Mouse (Mus musculus) olfactory bulb, adult 2 months (tissue): ENCODE results near the gene Taok1. TPM values are rescaled to one million over a fixed set of nuclear protein-coding genes. Genes with fewer than 3 reads are reported as not detected.

Source experiments
- H3K27ac ChIP-seq: fragments of 200-500 bp; 2 replicates; pipeline ENCODE4 v1.5.1; 2012; ENCODE audit warnings: low read depth, low read length; ENCODE audit not compliant: insufficient read depth
- H3K4me1 ChIP-seq: fragments of 200-500 bp; 2 replicates; pipeline ENCODE4 v1.6.1; 2012; ENCODE audit warnings: low read length; ENCODE audit not compliant: control insufficient read depth, insufficient read depth
- H3K4me3 ChIP-seq: fragments of 200-500 bp; 2 replicates; pipeline ENCODE4 v1.5.1; 2012; ENCODE audit warnings: mild to moderate bottlenecking, low read depth, low read length, moderate library complexity; ENCODE audit not compliant: insufficient read depth
- CTCF ChIP-seq: fragments of 200-500 bp; IDR thresholded peaks from 2 replicates; pipeline ENCODE4 v1.5.1; 2012; ENCODE audit warnings: low read depth, mild to moderate bottlenecking, low read length, moderate library complexity; ENCODE audit not compliant: insufficient read depth
- POLR2A ChIP-seq: fragments of 200-500 bp; IDR thresholded peaks from 2 replicates; pipeline ENCODE4 v1.6.1; 2012; ENCODE audit warnings: mild to moderate bottlenecking, low read depth, low read length, moderate library complexity; ENCODE audit not compliant: insufficient read depth
- WGBS: fragments of 180-500 bp; shearing (Covaris S2); methylation state at CpG from one replicate; pipeline ENCODE4 v1.1.7; 2018; 5-methylcytosine and 5-hydroxymethylcytosine counted together
- polyA plus RNA-seq: library from polyadenylated mRNA; stranded (reverse); fragments of >200 nt; gene quantifications from 2 replicates; pipeline ENCODE4 v1.2.4, GENCODE M21; 2012; ENCODE audit warnings: low replicate concordance; ENCODE audit not compliant: missing spikeins, insufficient read depth, insufficient read length

Taok1 gene
- polyA plus RNA-seq, 1 experiment = 34.1 TPM

DNA sequence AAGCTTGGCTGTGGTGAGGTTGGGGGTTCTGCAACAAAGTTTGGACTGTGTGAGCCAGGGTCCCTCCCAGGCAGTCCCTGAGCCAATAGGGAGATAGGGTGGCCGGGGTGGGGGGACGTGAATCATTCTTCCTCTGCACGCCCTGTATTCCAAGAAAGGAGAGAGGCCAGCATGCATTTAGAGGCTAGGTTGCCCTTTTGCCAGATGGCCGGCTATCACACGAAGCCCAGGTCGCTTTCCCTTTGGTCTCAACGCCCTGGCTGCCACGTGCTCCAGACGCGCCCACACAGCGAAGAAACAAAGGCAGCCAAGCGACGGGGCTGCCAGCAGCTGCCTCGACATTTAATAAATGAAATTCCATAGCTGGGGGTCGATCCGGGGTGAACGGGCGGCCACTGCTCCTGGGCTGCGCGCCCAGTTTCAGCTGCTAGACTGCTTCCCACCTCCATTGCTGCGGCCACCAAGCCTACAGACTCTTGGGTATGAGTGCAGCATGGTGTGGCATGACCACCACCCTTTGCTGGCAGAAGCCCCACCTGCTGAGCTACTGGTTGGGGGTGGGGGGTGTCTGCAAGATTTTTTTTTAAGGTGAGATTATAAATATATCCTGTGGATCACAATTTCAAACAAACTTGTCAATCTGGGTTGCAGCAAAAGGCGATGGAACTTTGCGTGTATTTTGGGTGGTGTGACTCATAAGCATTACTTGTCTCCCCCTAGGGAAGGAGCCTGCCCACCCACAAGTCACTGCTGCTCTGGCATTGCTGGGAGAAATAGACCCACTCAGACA, 115.9 kb downstream of the Taok1 start:
- Histone ChIP-seq H3K4me1 (peaks cover 50% of the 10 kb centered on the region), H3K27ac (peak overlapping the region; percentile 91), H3K4me3 (peak overlapping the region; percentile 89)
- under 1% methylated on average over 23 of the region's 23 CpGs for WGBS
- no peak for TF ChIP-seq CTCF
- TF ChIP-seq POLR2A = no peak

DNA sequence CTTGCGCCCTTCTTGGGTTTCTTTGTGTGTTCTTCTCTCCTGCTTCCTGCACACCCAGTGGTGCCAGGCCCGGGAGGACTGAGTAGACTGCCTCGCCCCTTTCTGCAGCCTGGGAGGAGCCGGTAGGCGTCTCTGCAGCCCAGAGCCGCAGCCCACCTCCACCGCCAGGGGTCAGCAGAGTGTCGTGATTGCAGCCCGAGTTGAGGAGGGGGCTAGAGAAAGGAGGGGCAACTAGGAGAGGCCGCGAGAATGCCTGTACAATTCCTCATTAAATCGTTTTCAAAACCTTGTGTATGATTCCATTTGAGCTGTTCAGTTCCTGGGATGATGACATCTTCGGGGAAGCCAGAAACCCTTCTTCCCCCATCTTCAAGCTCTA, 116.5 kb downstream of the Taok1 start:
- TF ChIP-seq CTCF (peak; percentile 96), POLR2A (no peak)
- Histone ChIP-seq H3K4me1 (peaks cover 52% of the 10 kb centered on the region), H3K27ac (peak overlapping the region; percentile 91), H3K4me3 (peak overlapping the region; percentile 89)
- 1% methylated on average over 13 of the region's 13 CpGs for WGBS

DNA sequence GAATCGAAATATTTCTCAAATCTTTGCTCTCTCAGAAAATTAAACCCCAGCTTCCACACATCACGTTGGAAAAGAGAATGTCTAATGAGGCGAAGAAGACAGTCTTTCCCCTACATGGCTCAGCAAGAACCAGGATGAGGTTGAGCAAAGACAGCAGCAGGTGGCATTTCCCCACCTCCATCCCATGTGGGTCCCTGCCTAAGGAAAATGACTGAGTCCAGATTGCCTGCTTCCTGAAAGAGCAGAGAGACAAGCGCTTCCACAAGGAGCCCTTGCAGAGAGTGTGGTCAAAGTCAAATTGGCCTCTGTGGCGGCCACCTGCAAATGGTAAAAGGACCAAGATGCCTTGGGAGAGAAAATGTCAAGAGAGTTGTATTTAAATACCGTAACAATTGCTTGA, 117.2 kb downstream of the Taok1 start:
- TF ChIP-seq POLR2A (no peak), CTCF (no peak)
- Histone ChIP-seq H3K4me3 (no peak overlapping the region), H3K4me1 (peaks cover 56% of the 10 kb centered on the region), H3K27ac (peak overlapping the region; percentile 74; the same call in 1 of the 2 replicates)
- WGBS = 47% methylated on average over 6 of the region's 6 CpGs

DNA sequence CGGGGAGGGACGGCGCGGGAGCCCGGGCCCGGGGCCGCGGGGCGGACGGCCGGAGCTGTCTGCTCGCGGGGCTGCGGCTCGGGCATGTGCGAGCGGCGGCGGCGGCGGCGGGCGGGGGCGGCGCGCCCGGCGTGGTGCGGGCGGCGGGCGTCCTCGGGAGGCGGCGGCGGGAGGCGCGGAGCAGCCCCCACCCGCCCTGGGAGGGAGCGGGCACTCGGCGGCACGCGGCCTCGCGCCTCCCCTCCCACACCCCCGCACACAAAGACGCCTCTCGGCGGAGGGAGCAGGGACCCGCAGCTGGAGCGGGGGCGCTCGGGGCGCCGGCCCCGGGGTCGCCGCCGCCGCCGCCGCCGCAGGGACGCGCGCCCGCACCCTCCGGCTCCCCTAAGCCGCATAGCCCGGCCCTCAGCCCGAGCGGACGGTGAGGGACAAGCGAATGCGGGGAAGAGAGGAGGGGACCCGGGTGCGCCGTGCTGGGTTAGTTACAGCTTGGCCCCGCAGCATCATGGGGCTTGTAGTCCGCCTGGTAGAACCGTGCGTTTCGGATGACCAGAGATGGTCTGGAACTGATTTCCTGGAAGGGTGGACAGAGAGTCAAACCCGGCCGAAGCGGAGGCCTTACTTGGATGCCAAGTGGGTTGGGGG, 117.9 kb downstream of the Taok1 start, which contains the start of gene Ankrd13b:
Gene Ankrd13b, minus strand, starts transcription at position 88 of the 645 bp plus-strand sequence.
- H3K27ac ChIP-seq = peak within 1 kb of the TSS; percentile 74
- 7% methylated on average over 86 of the region's 87 CpGs for WGBS
- H3K4me1 ChIP-seq = peaks cover 57% of the 10 kb centered on the region
- peak; percentile 51; the same call in 1 of the 2 replicates for TF ChIP-seq POLR2A
- no peak for TF ChIP-seq CTCF
- peak within 1 kb of the TSS; percentile 80 for H3K4me3 ChIP-seq

DNA sequence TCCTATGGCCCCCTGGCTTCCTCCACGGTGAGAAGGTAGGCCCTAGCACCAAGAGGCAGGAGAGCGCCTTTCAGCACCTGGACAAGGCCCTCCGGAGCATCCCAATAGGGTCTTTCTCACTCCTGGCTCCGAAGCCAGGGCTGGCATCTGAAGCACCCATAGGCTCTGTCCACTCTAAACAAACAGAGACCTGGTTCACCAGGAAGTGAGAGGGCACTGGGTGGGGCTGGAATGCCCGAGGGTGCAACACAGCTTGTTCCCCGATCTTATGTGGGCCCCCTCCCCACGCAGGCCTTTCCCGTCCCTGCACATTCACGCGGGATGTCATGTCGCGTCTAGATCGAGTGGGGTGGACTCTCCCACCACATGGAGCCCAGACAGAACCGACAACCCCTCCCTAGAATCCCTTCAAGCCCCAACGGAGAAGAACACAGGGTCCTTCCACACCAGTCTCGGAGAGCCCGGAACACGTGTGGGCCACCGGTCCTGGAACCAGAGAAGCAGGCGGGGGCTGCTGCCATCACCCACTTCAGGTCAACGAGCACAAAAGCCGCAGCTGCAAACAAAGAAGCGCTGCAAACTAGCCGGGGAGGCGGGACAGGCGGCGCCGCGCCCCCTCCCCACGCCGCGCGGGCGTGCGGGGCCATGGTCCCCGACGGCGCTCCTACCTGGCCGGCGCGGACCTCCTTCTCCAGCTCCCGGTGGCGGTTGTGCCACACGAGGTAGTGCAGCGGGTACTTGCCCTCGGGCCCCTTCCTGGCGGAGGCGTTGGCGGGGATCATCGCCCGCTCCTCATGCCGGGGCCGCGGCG, 118.6 kb downstream of the Taok1 start:
- no peak for TF ChIP-seq CTCF
- TF ChIP-seq POLR2A = no peak
- WGBS = 3% methylated on average over 55 of the region's 55 CpGs
- Histone ChIP-seq H3K4me3 (peak overlapping the region; percentile 80), H3K27ac (peak overlapping the region; percentile 40), H3K4me1 (peaks cover 57% of the 10 kb centered on the region)

DNA sequence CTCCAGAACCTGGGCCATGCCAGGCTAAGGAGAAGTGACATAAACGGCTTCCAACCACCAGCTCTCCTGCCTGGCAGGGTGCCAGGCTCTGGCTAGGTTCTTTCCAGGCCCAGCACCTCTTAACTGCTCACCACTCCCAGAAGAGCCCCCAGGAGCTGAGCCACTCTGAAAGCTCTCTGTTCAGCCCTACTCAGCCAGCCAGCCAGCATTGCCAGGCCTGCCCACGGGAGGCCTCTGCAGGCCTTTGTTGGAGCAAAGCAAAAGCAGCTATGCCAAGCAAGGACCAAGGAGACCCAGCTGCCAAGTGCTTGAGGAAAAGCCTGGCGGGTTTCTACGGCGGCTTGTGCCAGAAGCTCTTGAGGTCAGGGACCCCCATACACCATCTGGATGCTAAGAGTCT, 120.8 kb downstream of the Taok1 start:
- WGBS = 15% methylated on average over 5 of the region's 5 CpGs
- TF ChIP-seq POLR2A (no peak), CTCF (peak; percentile 36; the same call in 1 of the 2 replicates)
- H3K4me3 ChIP-seq = peak overlapping the region; percentile 4; the same call in 1 of the 2 replicates
- 0 out of 2 replicates have a peak overlapping the region, but pooled peaks have one; percentile 36 for H3K27ac ChIP-seq
- peaks cover 68% of the 10 kb centered on the region for H3K4me1 ChIP-seq

DNA sequence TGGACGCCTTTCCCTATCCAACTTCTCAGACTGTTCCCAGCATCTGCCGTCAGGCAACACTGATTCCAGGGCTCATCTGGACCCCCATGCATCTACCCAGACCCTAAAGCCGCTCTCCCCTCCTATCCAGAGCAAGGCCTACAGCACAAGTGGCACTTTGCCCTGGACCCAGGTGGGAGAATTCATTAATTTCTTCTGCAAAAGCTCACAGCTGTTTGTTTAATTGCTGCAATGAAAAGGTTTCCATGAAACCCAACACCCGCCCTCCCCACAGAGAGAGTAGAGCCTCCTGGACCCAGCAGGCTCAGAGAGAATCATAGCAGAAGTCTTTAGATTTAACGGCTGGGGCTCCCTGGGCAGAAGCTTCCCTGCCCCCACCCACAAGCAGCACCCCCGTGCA, 122.4 kb downstream of the Taok1 start:
- no peak overlapping the region for H3K27ac ChIP-seq

DNA sequence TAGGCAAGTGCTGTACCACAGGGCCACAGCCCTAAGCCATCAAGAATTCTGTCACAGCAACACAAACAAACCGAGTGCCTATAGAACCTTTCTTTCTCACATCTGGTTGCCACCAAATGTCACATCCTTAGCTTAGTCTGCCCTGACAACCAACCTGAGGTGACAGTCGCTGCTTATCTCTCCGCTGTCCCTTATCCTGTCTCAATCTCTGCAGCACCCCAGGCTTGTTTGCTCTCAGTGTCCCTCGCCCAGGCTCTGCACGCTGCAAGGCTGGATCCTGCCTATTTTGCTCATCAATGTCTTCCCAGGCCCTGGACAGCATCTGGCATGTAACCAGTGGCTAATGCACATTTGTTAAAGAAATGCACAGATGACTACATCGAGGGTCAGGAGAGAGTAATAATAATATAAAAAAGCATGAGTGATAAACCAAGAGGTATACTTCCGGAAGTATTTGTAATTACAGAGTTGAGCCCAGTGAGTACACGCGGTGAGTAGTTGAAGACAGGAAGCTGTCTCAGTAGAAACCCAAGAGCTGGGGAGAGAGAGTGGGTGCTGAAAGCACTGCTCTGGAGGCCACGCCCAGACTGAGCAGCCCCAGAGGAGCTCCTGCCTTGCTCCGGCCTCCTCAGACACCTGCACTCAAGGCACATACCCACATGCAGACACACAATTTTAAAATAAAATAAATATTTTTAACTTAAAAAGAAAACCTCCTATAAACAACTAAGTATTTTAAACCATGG, 123.9 kb downstream of the Taok1 start:
- H3K4me1 ChIP-seq = peaks cover 50% of the 10 kb centered on the region
- H3K27ac ChIP-seq = no peak overlapping the region
- H3K4me3 ChIP-seq = no peak overlapping the region
- TF ChIP-seq CTCF = no peak
- WGBS = 54% methylated on average over 11 of the region's 11 CpGs

More for the DNA sequence above, 122.4 kb downstream of the Taok1 start:
- Histone ChIP-seq H3K4me1 (peaks cover 57% of the 10 kb centered on the region), H3K4me3 (no peak overlapping the region)
- 41% methylated on average over 6 of the region's 6 CpGs for WGBS
- TF ChIP-seq POLR2A = no peak
- no peak for TF ChIP-seq CTCF

DNA sequence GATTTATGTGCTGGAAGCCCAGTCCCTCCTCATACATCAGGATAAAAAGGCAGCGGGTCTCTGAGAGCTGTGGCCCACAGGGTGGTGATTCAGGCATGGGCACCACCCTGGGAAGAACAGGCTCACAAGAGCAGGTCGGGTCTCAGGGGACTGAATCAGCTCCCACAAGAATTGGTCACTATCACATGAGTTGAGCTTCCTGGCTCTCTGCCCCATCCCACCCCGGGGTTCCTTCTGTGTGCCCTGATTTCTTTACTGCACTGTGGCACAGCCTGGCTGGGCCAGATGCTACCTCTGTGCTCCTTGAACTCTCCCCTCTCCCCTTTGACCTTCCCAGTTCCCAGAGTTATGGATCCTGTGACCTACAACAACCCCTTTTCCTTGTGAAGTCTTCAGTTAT, 124.6 kb downstream of the Taok1 start:
- WGBS = 55% methylated on average over 3 of the region's 3 CpGs
- no peak overlapping the region for H3K4me3 ChIP-seq
- no peak overlapping the region for H3K27ac ChIP-seq
- H3K4me1 ChIP-seq = peaks cover 44% of the 10 kb centered on the region
- TF ChIP-seq POLR2A (no peak), CTCF (no peak)

Other genes starting within 250 kb of the Taok1 start
- not detected in 2 replicates for gene Coro6, start 145.4 kb downstream of the Taok1 start, polyA plus RNA-seq
- not detected in 2 replicates for gene Ankrd13b, start 118.1 kb downstream of the Taok1 start, polyA plus RNA-seq
- not detected in 2 replicates for gene Git1, start 114.3 kb downstream of the Taok1 start, polyA plus RNA-seq
- not detected in 2 replicates for gene Abhd15, start 92.7 kb downstream of the Taok1 start, polyA plus RNA-seq
- not detected in 2 replicates for gene Trp53i13, start 91.8 kb downstream of the Taok1 start, polyA plus RNA-seq
- not detected in 2 replicates for gene Gm10392, start 88.6 kb downstream of the Taok1 start, polyA plus RNA-seq
- 249 TPM in 1 of 2 replicates, not detected in the other for gene Nufip2, start 78.3 kb upstream of the Taok1 start, polyA plus RNA-seq
- gene Cryba1, start 117.5 kb upstream of the Taok1 start, polyA plus RNA-seq = not detected in 2 replicates
- gene Myo18a, start 155.4 kb upstream of the Taok1 start, polyA plus RNA-seq = 284 TPM in 1 of 2 replicates, not detected in the other
- gene Gm10277, start 179.9 kb upstream of the Taok1 start, polyA plus RNA-seq = not detected in 2 replicates